Mouse (Mus musculus) spleen, adult 2 months (tissue): ENCODE results near the gene Ncor2.

Source experiments
- CTCF ChIP-seq: fragments of 200-500 bp; IDR thresholded peaks from 2 replicates; pipeline ENCODE4 v1.5.1; 2011; ENCODE audit warnings: mild to moderate bottlenecking, inconsistent platforms; ENCODE audit not compliant: insufficient read depth, insufficient read length, insufficient replicate concordance; ENCODE audit errors: extremely low read depth
- POLR2A ChIP-seq: fragments of 200-500 bp; IDR thresholded peaks from 2 replicates; pipeline ENCODE4 v1.6.1; 2011; ENCODE audit warnings: low read depth, low read length, inconsistent platforms

DNA sequence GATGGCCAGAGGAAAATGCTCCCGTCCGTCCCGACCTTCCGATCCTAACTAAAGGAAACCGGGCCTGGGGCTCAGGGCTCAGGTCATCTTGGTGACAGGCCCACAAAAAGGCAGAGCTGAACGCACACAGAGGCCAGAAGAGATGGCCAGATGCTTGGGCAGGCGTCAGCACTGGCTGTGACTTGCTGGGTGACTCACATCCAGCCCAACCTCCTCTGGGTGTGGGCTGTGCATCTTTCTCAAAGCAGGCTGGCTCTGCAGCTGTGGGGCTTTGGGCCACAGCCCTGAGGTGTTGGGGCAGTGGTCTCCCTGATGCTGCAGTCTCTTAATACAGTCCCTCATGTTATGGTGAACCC, 37.5 kb downstream of the Ncor2 start:
- TF ChIP-seq POLR2A (no peak), CTCF (no peak)
